ENCODE assay signal across 10 mouse cellular contexts in the genomic region with DNA sequence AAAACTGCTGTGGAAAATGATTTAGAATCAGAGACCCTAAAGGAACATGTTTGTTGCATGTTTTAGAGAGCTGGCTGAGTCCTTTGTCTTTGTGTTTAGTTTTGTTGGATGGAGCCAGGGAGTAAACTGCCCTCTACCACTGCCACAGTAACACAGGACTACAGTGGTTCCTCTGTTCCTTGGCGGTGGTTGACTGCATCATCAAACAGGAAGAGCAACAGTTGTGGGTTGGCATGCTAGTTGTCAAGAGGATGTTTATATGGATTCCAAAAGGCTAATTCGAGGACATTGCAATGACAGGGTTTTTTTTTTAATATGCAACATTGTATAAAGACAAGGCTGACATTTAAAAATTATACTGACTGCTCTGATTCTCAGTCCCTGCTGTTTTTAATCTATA. TPM values are rescaled to one million over a fixed set of nuclear protein-coding genes. Genes with fewer than 3 reads are reported as not detected.
DNase-seq lines count a peak whose midpoint lies in the region; ATAC-seq and TF ChIP-seq lines count a peak whose summit lies in the region.
"Had no signal": no experiment of that assay in that cellular context is flagged by ENCODE, and none has a peak within 500 bp of the region (broad histone marks: within the 10 kb centered on the region; RNA-seq: fewer than 3 reads in every experiment).

No protein-coding gene starts in this region.

- 73% methylated on average over 2 of the region's 2 CpGs for WGBS in hindbrain, embryonic 13.5 days
- WGBS in hindbrain, embryonic 12.5 days = 80% methylated on average over 2 of the region's 2 CpGs
- 23% methylated on average over 2 of the region's 2 CpGs for WGBS in liver, postnatal 0 days (ENCODE audit: insufficient replicate concordance)
- WGBS in forebrain, embryonic 10.5 days = 84% methylated on average over 2 of the region's 2 CpGs
- 81% methylated on average over 2 of the region's 2 CpGs for WGBS in hindbrain, embryonic 10.5 days

- H3K27ac ChIP-seq in hindbrain, embryonic 13.5 days = peak overlapping the region; percentile 44; the same call in 1 of the 2 replicates
- H3K27ac ChIP-seq in hindbrain, embryonic 12.5 days = no peak overlapping the region; the same call in 1 of the 2 replicates
- peak overlapping the region; percentile 34; the same call in 1 of the 2 replicates for H3K27ac ChIP-seq in liver, postnatal 0 days (ENCODE audit: low read depth)
- no peak overlapping the region for H3K27ac ChIP-seq in forebrain, embryonic 10.5 days
- no peak overlapping the region for H3K27ac ChIP-seq in hindbrain, embryonic 10.5 days

- no peaks in the 10 kb centered on the region for H3K36me3 ChIP-seq in hindbrain, embryonic 13.5 days
- no peaks in the 10 kb centered on the region for H3K36me3 ChIP-seq in hindbrain, embryonic 12.5 days
- H3K36me3 ChIP-seq in liver, postnatal 0 days (replicated peaks; ENCODE audit: insufficient read depth, low read length) = no peaks in the 10 kb centered on the region
- H3K36me3 ChIP-seq in forebrain, embryonic 10.5 days (replicated peaks) = no peaks in the 10 kb centered on the region
- H3K36me3 ChIP-seq in hindbrain, embryonic 10.5 days = no peaks in the 10 kb centered on the region

- no peak overlapping the region for H3K4me2 ChIP-seq in hindbrain, embryonic 13.5 days
- H3K4me2 ChIP-seq in hindbrain, embryonic 12.5 days (replicated peaks) = no peak overlapping the region
- H3K4me2 ChIP-seq in liver, postnatal 0 days (ENCODE audit: low read depth, low read length) = no peak overlapping the region

- H3K4me3 ChIP-seq in hindbrain, embryonic 13.5 days = no peak overlapping the region
- no peak overlapping the region for H3K4me3 ChIP-seq in hindbrain, embryonic 12.5 days
- H3K4me3 ChIP-seq in liver, postnatal 0 days (ENCODE audit: low read depth, low read length) = no peak overlapping the region
- no peak overlapping the region for H3K4me3 ChIP-seq in forebrain, embryonic 10.5 days
- no peak overlapping the region for H3K4me3 ChIP-seq in hindbrain, embryonic 10.5 days

- no peak for TF ChIP-seq POLR2A in brain, embryonic 14.5 days (IDR thresholded peaks at IDR 0.05; ENCODE audit: borderline replicate concordance, extremely low read depth, insufficient read depth, insufficient read length, poor library complexity, severe bottlenecking)

- H3K4me1 ChIP-seq in hindbrain, embryonic 13.5 days (replicated peaks) = peaks cover 3% of the 10 kb centered on the region
- peaks cover 7% of the 10 kb centered on the region for H3K4me1 ChIP-seq in hindbrain, embryonic 12.5 days
- peaks cover 22% of the 10 kb centered on the region for H3K4me1 ChIP-seq in liver, postnatal 0 days (ENCODE audit: insufficient read depth)
- H3K4me1 ChIP-seq in forebrain, embryonic 10.5 days = peaks cover 10% of the 10 kb centered on the region
- H3K4me1 ChIP-seq in hindbrain, embryonic 10.5 days (replicated peaks) = peaks cover 5% of the 10 kb centered on the region; the same call in 1 of the 2 replicates

- no peak overlapping the region for H3K9ac ChIP-seq in hindbrain, embryonic 13.5 days
- no peak overlapping the region for H3K9ac ChIP-seq in hindbrain, embryonic 12.5 days
- H3K9ac ChIP-seq in liver, postnatal 0 days (replicated peaks) = no peak overlapping the region

- peak; percentile 51 for DNase-seq in 3134 (ENCODE audit: extremely low read depth, insufficient read length, low spot score)
- DNase-seq in brain, embryonic 14.5 days (ENCODE audit: low read depth) = peak; percentile 11
- no peak for DNase-seq in liver, postnatal 0 days
- no peak for DNase-seq in cerebellum, postnatal 4 days (ENCODE audit: low spot score in 2 of 2)
- no peak for DNase-seq in forebrain, embryonic 10.5 days (ENCODE audit: extremely low spot score, low spot score)
- DNase-seq in hindbrain, embryonic 10.5 days (ENCODE audit: low spot score) = no peak
- DNase-seq: cerebellum, postnatal 10 days; kidney, postnatal 10 days had no signal

- ATAC-seq in hindbrain, embryonic 13.5 days (ENCODE audit: low FRiP score) = no peak
- no peak for ATAC-seq in hindbrain, embryonic 12.5 days (ENCODE audit: low FRiP score)
- ATAC-seq in liver, postnatal 0 days = no peak

- TF ChIP-seq EP300 in liver, postnatal 0 days (IDR thresholded peaks at IDR 0.05; ENCODE audit: low read depth) = no peak

- no peak for TF ChIP-seq CTCF in brain, embryonic 14.5 days (IDR thresholded peaks at IDR 0.05; ENCODE audit: borderline replicate concordance, extremely low read depth, insufficient read depth, insufficient read length)
- no peak for TF ChIP-seq CTCF in liver, postnatal 0 days (IDR thresholded peaks at IDR 0.05; ENCODE audit: low read depth)

- H3K27me3 ChIP-seq in hindbrain, embryonic 13.5 days = no peaks in the 10 kb centered on the region
- H3K27me3 ChIP-seq in hindbrain, embryonic 12.5 days = no peaks in the 10 kb centered on the region
- H3K27me3 ChIP-seq in liver, postnatal 0 days (ENCODE audit: insufficient read depth, low read length) = no peaks in the 10 kb centered on the region
- H3K27me3 ChIP-seq in forebrain, embryonic 10.5 days (ENCODE audit: poor library complexity, severe bottlenecking) = no peaks in the 10 kb centered on the region
- H3K27me3 ChIP-seq in hindbrain, embryonic 10.5 days (ENCODE audit: insufficient read depth, poor library complexity, severe bottlenecking) = no peaks in the 10 kb centered on the region

- no peaks in the 10 kb centered on the region for H3K9me3 ChIP-seq in hindbrain, embryonic 13.5 days
- no peaks in the 10 kb centered on the region for H3K9me3 ChIP-seq in hindbrain, embryonic 12.5 days (replicated peaks)
- no peaks in the 10 kb centered on the region for H3K9me3 ChIP-seq in liver, postnatal 0 days (ENCODE audit: low read length)
- H3K9me3 ChIP-seq in forebrain, embryonic 10.5 days = no peaks in the 10 kb centered on the region
- H3K9me3 ChIP-seq in hindbrain, embryonic 10.5 days = no peaks in the 10 kb centered on the region

RNA-seq across cellular contexts. Expression of a gene that starts 47.6 kb away (rescaled TPM):
- 34.2 and 37.9 TPM in 2 replicates for polyA plus RNA-seq in hindbrain, embryonic 13.5 days (2015; fragmentation: Nextera tagmentation; extraction: Ambion mirVana)
- 39.8 and 46.1 TPM in 2 replicates for polyA plus RNA-seq in hindbrain, embryonic 12.5 days (2016; fragmentation: Nextera tagmentation; extraction: Ambion mirVana)
- 30.0 and 35.3 TPM in 2 replicates for polyA plus RNA-seq in brain, embryonic 14.5 days (2012; rRNA removed)
- 12.1 and 15.3 TPM in 2 replicates for polyA plus RNA-seq in liver, postnatal 0 days (2015; fragmentation: Nextera tagmentation; extraction: Ambion mirVana)
- 31.2 and 31.6 TPM in 2 replicates for polyA plus RNA-seq in forebrain, embryonic 10.5 days (2016; fragmentation: Nextera tagmentation; extraction: Ambion mirVana)
- polyA plus RNA-seq in hindbrain, embryonic 10.5 days (2016; fragmentation: Nextera tagmentation; extraction: Ambion mirVana) = 33.6 and 36.4 TPM in 2 replicates

Comparison
In these comparisons a context has a peak if more than half of its experiments do, and no peak if none do; other contexts are left out.
1. H3K27ac ChIP-seq: peak in hindbrain, embryonic 13.5 days (single experiment) and liver, postnatal 0 days (single experiment); none in hindbrain, embryonic 12.5 days (single experiment), forebrain, embryonic 10.5 days (single experiment) and hindbrain, embryonic 10.5 days (single experiment).
2. DNase-seq: peak in 3134 (single experiment) and brain, embryonic 14.5 days (single experiment); none in liver, postnatal 0 days (single experiment), cerebellum, postnatal 4 days (0 of 2), forebrain, embryonic 10.5 days (single experiment) and hindbrain, embryonic 10.5 days (single experiment).